Mouse (Mus musculus) brown adipose tissue, adult 24 weeks (tissue): ENCODE measurements around the gene 2310079G19Rik. TPM values are rescaled to one million over a fixed set of nuclear protein-coding genes. Genes with fewer than 3 reads are reported as not detected.

Source experiments
- H3K27ac ChIP-seq: fragments of 200-500 bp; replicated peaks from 2 replicates; pipeline ENCODE4 v1.5.1; 2012; ENCODE audit warnings: low read depth, mild to moderate bottlenecking, low read length
- H3K4me1 ChIP-seq: fragments of 200-500 bp; 2 replicates; pipeline ENCODE4 v1.6.1; 2012; ENCODE audit warnings: low read length, mixed read lengths; ENCODE audit not compliant: control insufficient read depth, insufficient read depth, insufficient read length
- H3K4me3 ChIP-seq: fragments of 200-500 bp; 2 replicates; pipeline ENCODE4 v1.5.1; 2012; ENCODE audit warnings: low read depth, mild to moderate bottlenecking, low read length, moderate library complexity; ENCODE audit not compliant: insufficient read depth
- polyA plus RNA-seq: library from polyadenylated mRNA; stranded (reverse); fragments of >200 nt; gene quantifications from 2 replicates; pipeline ENCODE4 v1.2.4, GENCODE M21; 2012; ENCODE audit not compliant: missing spikeins, insufficient read depth, insufficient read length

2310079G19Rik gene
- not detected in 2 replicates for polyA plus RNA-seq

- Histone ChIP-seq H3K27ac (no peak within 1 kb of the TSS), H3K4me3 (no peak within 1 kb of the TSS), H3K4me1 (no peaks in the 10 kb centered on the region)
Measured at GRCm38 (mm10) chr16:88627566-88627965, at the start of gene 2310079G19Rik. 2310079G19Rik (minus strand) TSS chr16:88627666.

- Histone ChIP-seq H3K27ac (no peak within 1 kb of the TSS), H3K4me1 (no peaks in the 10 kb centered on the region)
Measured at GRCm38 (mm10) chr16:88671571-88671970, 44.1 kb upstream of the 2310079G19Rik start, which contains the start of gene Krtap27-1. Krtap27-1 (minus strand) TSS chr16:88671671.

GRCm38 (mm10) chr16:88657426-88657825 is 30.0 kb upstream of the 2310079G19Rik start:
- Histone ChIP-seq H3K4me3 (no peak overlapping the region), H3K27ac (no peak overlapping the region), H3K4me1 (no peaks in the 10 kb centered on the region)

More at GRCm38 (mm10) chr16:88671571-88671970, 44.1 kb upstream of the 2310079G19Rik start, which contains the start of gene Krtap27-1:
- H3K4me3 ChIP-seq, result no peak within 1 kb of the TSS

GRCm38 (mm10) chr16:88651952-88652351 is 24.5 kb upstream of the 2310079G19Rik start:
- Histone ChIP-seq H3K4me1 (no peaks in the 10 kb centered on the region), H3K27ac (no peak overlapping the region), H3K4me3 (no peak overlapping the region)

GRCm38 (mm10) chr16:88651082-88651481 is 23.6 kb upstream of the 2310079G19Rik start:
- H3K4me3 ChIP-seq, result no peak overlapping the region
- H3K27ac ChIP-seq, result no peak overlapping the region
- H3K4me1 ChIP-seq, result no peaks in the 10 kb centered on the region

- Histone ChIP-seq H3K4me3 (no peak within 1 kb of the TSS), H3K27ac (no peak within 1 kb of the TSS), H3K4me1 (no peaks in the 10 kb centered on the region)
Measured at GRCm38 (mm10) chr16:88647358-88647846, 19.9 kb upstream of the 2310079G19Rik start, which contains the start of gene Krtap26-1. Krtap26-1 (minus strand) TSS chr16:88647796.

GRCm38 (mm10) chr16:88646366-88647111 is 19.1 kb upstream of the 2310079G19Rik start:
- H3K4me1 ChIP-seq, result no peaks in the 10 kb centered on the region
- H3K27ac ChIP-seq, result no peak overlapping the region
- no peak overlapping the region for H3K4me3 ChIP-seq

- H3K27ac ChIP-seq, result no peak overlapping the region
- no peak overlapping the region for H3K4me3 ChIP-seq
Measured at GRCm38 (mm10) chr16:88640053-88640452, 12.6 kb upstream of the 2310079G19Rik start.

GRCm38 (mm10) chr16:88635142-88635541 is 7.7 kb upstream of the 2310079G19Rik start:
- H3K4me3 ChIP-seq, result no peak overlapping the region
- H3K4me1 ChIP-seq, result no peaks in the 10 kb centered on the region
- H3K27ac ChIP-seq, result no peak overlapping the region

More at GRCm38 (mm10) chr16:88640053-88640452, 12.6 kb upstream of the 2310079G19Rik start:
- no peaks in the 10 kb centered on the region for H3K4me1 ChIP-seq

- H3K4me1 ChIP-seq, result no peaks in the 10 kb centered on the region
- H3K4me3 ChIP-seq, result no peak overlapping the region
- no peak overlapping the region for H3K27ac ChIP-seq
Measured at GRCm38 (mm10) chr16:88631474-88631873, 4.0 kb upstream of the 2310079G19Rik start.

GRCm38 (mm10) chr16:88612712-88613111 is 14.8 kb downstream of the 2310079G19Rik start:
- no peak overlapping the region for H3K4me3 ChIP-seq
- H3K4me1 ChIP-seq, result no peaks in the 10 kb centered on the region
- H3K27ac ChIP-seq, result no peak overlapping the region

- Histone ChIP-seq H3K4me3 (no peak within 1 kb of the TSS), H3K27ac (no peak within 1 kb of the TSS), H3K4me1 (no peaks in the 10 kb centered on the region)
Measured at GRCm38 (mm10) chr16:88611922-88612321, 15.5 kb downstream of the 2310079G19Rik start, which contains the start of gene Krtap24-1. Krtap24-1 (minus strand) TSS chr16:88612279.

GRCm38 (mm10) chr16:88604570-88604969 is 22.9 kb downstream of the 2310079G19Rik start:
- H3K4me1 ChIP-seq, result no peaks in the 10 kb centered on the region
- H3K4me3 ChIP-seq, result no peak overlapping the region
- no peak overlapping the region for H3K27ac ChIP-seq

- no peak overlapping the region for H3K27ac ChIP-seq
- no peaks in the 10 kb centered on the region for H3K4me1 ChIP-seq
- no peak overlapping the region for H3K4me3 ChIP-seq
Measured at GRCm38 (mm10) chr16:88602464-88602863, 25.0 kb downstream of the 2310079G19Rik start.

GRCm38 (mm10) chr16:88600303-88600702 is 27.2 kb downstream of the 2310079G19Rik start:
- no peak overlapping the region for H3K4me3 ChIP-seq
- H3K4me1 ChIP-seq, result no peaks in the 10 kb centered on the region
- H3K27ac ChIP-seq, result no peak overlapping the region
